Mouse (Mus musculus) thymus, adult 2 months (tissue): ENCODE data around the gene D430042O09Rik.

Experiments used
- CTCF ChIP-seq: fragments of 200-500 bp; IDR thresholded peaks from 2 replicates; pipeline ENCODE4 v1.5.1; 2012; ENCODE audit warnings: mild to moderate bottlenecking, control low read depth, low read length, moderate library complexity, borderline replicate concordance; ENCODE audit not compliant: control insufficient read depth, poor library complexity, insufficient read depth; ENCODE audit errors: extremely low read depth
- POLR2A ChIP-seq: fragments of 200-500 bp; IDR thresholded peaks from 2 replicates; pipeline ENCODE4 v1.6.1; 2012; ENCODE audit warnings: mild to moderate bottlenecking, low read length, control low read depth, moderate library complexity; ENCODE audit not compliant: control insufficient read depth, poor library complexity, insufficient read depth; ENCODE audit errors: extremely low read depth

DNA sequence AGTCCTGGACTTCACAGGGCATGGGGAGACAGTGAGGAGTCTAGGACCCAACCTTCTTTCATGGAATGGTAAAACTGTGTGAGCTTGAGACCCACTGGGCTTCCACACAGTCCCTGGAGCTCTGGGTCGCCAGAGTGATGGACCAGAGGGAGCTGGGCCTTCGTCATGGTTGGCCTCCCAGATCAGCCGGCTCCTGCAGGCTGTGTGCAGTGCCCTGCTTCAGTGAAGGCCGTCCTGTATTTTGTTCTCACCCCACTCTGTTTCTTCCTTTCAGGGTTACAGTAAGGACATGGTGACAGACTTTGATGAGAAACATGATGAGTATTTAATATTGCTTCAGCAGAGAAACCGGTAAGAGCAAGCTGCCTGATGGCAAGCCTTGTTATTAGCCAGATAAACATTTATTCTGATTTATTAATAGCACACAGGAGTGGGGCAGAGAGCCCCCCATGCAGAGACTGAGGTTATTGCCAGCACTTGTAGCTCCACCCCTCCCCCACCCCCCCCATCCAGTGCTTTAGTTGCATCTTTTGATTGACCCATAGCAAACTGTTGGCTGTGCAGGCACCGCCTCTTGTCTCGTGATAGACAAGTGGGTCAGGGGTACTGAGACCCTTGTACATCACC lies 45.1 kb downstream of the D430042O09Rik start:
- TF ChIP-seq CTCF: no peak
- no peak for TF ChIP-seq POLR2A
